ENCODE assay signal across 17 mouse cellular contexts in genomic region chr5:16191165-16191564, GRCm38 (mm10).
"Had no signal": no experiment of that assay in that cellular context is flagged by ENCODE, and none has a peak within 500 bp of the region (broad histone marks: within the 10 kb centered on the region; RNA-seq: fewer than 3 reads in every experiment).

No protein-coding gene starts in this region.

- H3K36me3 ChIP-seq: liver, embryonic 13.5 days; liver, embryonic 15.5 days; lung, embryonic 15.5 days; neural tube, embryonic 12.5 days; stomach, embryonic 15.5 days had no signal

- H3K27me3 ChIP-seq: liver, embryonic 13.5 days; liver, embryonic 15.5 days; lung, embryonic 15.5 days; megakaryocyte, embryonic 14.5 days; midbrain, embryonic 13.5 days; neural tube, embryonic 12.5 days; stomach, embryonic 15.5 days had no signal

- ATAC-seq: liver, postnatal 0 days; lung, postnatal 0 days; midbrain, embryonic 13.5 days had no signal

- H3K27ac ChIP-seq: liver, embryonic 13.5 days; liver, embryonic 15.5 days; lung, embryonic 15.5 days; macrophage; midbrain, embryonic 13.5 days; neural tube, embryonic 12.5 days; stomach, embryonic 15.5 days; stomach, postnatal 0 days had no signal

- H3K4me1 ChIP-seq: liver, embryonic 13.5 days; liver, embryonic 15.5 days; lung, embryonic 15.5 days; megakaryocyte, embryonic 14.5 days; midbrain, embryonic 13.5 days; neural tube, embryonic 12.5 days; stomach, embryonic 15.5 days had no signal

- H3K4me3 ChIP-seq: liver, embryonic 13.5 days; liver, embryonic 15.5 days; lung, embryonic 15.5 days; megakaryocyte, embryonic 14.5 days; midbrain, embryonic 13.5 days; neural tube, embryonic 12.5 days; stomach, embryonic 15.5 days had no signal

- H3K4me2 ChIP-seq: liver, embryonic 13.5 days; liver, embryonic 15.5 days; lung, embryonic 15.5 days; midbrain, embryonic 13.5 days; neural tube, embryonic 12.5 days; stomach, embryonic 15.5 days had no signal

- DNase-seq: liver, embryonic 13.5 days; liver, postnatal 0 days; lung, adult 2 months; lung, postnatal 14 days; lung, postnatal 36 days; thymus, adult 2 months; thymus, postnatal 25 days; thymus, postnatal 4 days had no signal

- H3K9ac ChIP-seq: liver, embryonic 13.5 days; liver, embryonic 15.5 days; liver, postnatal 0 days; lung, embryonic 15.5 days; midbrain, embryonic 13.5 days; neural tube, embryonic 12.5 days; stomach, embryonic 15.5 days had no signal

- H3K9me3 ChIP-seq: liver, embryonic 13.5 days; liver, embryonic 15.5 days; lung, embryonic 15.5 days; midbrain, embryonic 13.5 days; neural tube, embryonic 12.5 days; stomach, embryonic 15.5 days had no signal
